Mouse (Mus musculus) hindbrain, embryonic 12.5 days (tissue): ENCODE data around the gene Cnot11. TPM values are rescaled to one million over a fixed set of nuclear protein-coding genes. Genes with fewer than 3 reads are reported as not detected.
"Not testable (repeated sequence)": the region's sequence is repeated elsewhere in the genome, so short reads cannot be mapped to it uniquely, and the experiment has no call there.

ENCODE experiments used
- ATAC-seq: fragments of 200-750 bp; cut with Nextera tagmentation; 2 replicates; pipeline ENCODE4 v1.8.0; 2017; ENCODE audit warnings: moderate TSS enrichment; ENCODE audit not compliant: low FRiP score
- H3K27ac ChIP-seq: fragments of 300-500 bp; sonication (generic); 2 replicates; pipeline ENCODE4 v1.5.1; 2016; ENCODE audit warnings: mild to moderate bottlenecking
- H3K27me3 ChIP-seq: fragments of 300-500 bp; sonication (generic); 2 replicates; pipeline ENCODE4 v1.6.1; 2016; ENCODE audit warnings: mild to moderate bottlenecking
- H3K36me3 ChIP-seq: fragments of 300-500 bp; sonication (generic); 2 replicates; pipeline ENCODE4 v1.6.1; 2016; ENCODE audit warnings: mild to moderate bottlenecking
- H3K4me1 ChIP-seq: fragments of 300-500 bp; sonication (generic); 2 replicates; pipeline ENCODE4 v1.6.1; 2016
- H3K4me2 ChIP-seq: fragments of 300-500 bp; sonication (generic); replicated peaks from 2 replicates; pipeline ENCODE4 v1.6.1; 2016; ENCODE audit warnings: mild to moderate bottlenecking
- H3K4me3 ChIP-seq: fragments of 300-500 bp; sonication (generic); 2 replicates; pipeline ENCODE4 v1.5.1; 2016; ENCODE audit warnings: mild to moderate bottlenecking
- H3K9ac ChIP-seq: fragments of 300-500 bp; sonication (generic); 2 replicates; pipeline ENCODE4 v1.6.1; 2016; ENCODE audit warnings: mild to moderate bottlenecking, moderate library complexity
- H3K9me3 ChIP-seq: fragments of 300-500 bp; sonication (generic); replicated peaks from 2 replicates; pipeline ENCODE4 v1.6.1; 2016; ENCODE audit warnings: mild to moderate bottlenecking
- WGBS: fragments of 180-500 bp; shearing (Covaris S2); methylation state at CpG from one replicate; pipeline ENCODE4 v1.1.7; 2016; 5-methylcytosine and 5-hydroxymethylcytosine counted together
- polyA plus RNA-seq: library from polyadenylated mRNA; unstranded; fragments of >200 nt; fragmentation: Nextera tagmentation; extraction: Ambion mirVana; gene quantifications from 2 replicates; pipeline ENCODE4 v1.2.1, GENCODE M21; 2016

Gene Cnot11
- polyA plus RNA-seq, 1 experiment from 2014 or later: 28.7 TPM

DNA sequence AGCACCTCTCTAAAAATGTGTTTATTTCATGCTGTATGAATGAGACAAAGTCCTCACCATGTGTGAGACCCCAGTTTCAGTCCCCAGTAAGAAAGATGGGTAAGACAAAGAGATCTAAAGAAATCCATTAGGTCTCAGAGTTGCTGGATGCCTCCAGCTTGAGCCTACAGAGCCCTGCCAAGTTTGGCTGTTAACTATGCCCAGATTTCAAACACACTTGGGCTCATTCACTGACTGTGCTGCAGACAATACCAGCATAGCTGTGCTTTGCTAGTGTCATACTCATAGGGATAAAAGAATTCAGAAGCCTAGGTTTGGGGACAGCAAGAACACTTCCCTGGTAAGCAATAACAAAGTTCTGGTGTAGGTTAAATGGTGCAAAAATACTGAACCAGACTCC lies 33.3 kb downstream of the Cnot11 start:
- Histone ChIP-seq H3K4me1 (0 out of 2 replicates have a peak, but pooled peaks cover 2% of the 10 kb centered on the region), H3K36me3 (0 out of 2 replicates have a peak, but pooled peaks cover 4% of the 10 kb centered on the region), H3K4me3 (no peak overlapping the region), H3K27me3 (no peaks in the 10 kb centered on the region), H3K9ac (no peak overlapping the region), H3K9me3 (no peaks in the 10 kb centered on the region), H3K4me2 (no peak overlapping the region), H3K27ac (no peak overlapping the region)
- ATAC-seq: no peak

DNA sequence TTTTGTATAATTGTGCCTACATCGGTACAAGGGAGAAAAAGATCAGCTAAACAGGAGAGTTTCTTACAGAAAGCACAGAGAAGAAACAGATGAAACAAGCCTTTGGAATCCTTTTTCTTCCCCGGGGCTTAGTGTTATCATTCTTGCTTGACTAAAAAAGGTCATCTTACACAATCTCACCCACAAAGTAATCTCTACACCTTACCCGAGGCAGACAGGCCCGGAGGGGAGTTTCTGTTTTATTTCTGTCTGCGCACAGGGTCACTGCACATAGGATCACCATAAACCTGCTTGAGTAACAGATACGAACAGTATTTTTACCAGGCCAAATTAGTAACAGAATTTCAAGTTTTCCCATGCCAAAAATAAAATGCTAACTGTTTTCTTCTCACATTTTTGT lies 36.9 kb downstream of the Cnot11 start:
- no peak overlapping the region for H3K9ac ChIP-seq
- no peak overlapping the region for H3K4me2 ChIP-seq
- 0 out of 2 replicates have a peak, but pooled peaks cover 4% of the 10 kb centered on the region for H3K36me3 ChIP-seq
- no peak overlapping the region for H3K27ac ChIP-seq
- peaks cover 21% of the 10 kb centered on the region for H3K4me1 ChIP-seq
- no peak overlapping the region for H3K4me3 ChIP-seq
- 78% methylated on average over 6 of the region's 6 CpGs for WGBS
- no peak for ATAC-seq
- H3K27me3 ChIP-seq: no peaks in the 10 kb centered on the region
- no peaks in the 10 kb centered on the region for H3K9me3 ChIP-seq

DNA sequence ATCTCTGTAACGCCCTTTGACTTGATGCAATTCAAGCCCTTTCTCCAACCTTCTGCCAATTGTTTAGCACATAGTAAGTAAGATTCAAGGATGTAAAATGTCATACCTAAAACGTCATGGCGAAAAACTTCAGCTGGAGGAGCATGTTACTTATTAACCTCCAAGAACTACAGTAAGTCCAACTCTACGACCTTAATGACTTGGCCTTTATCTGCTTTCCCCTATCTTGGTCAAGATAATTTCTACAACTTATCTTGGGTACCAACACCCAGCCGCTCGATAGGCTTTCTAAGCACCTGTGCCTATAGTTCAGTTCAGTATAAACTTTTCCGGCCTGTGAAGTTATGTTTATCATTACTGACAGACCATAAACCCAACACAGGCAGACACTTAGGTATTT lies 39.1 kb downstream of the Cnot11 start:
- 91% methylated on average over 7 of the region's 7 CpGs for WGBS
- Histone ChIP-seq H3K9me3 (no peaks in the 10 kb centered on the region), H3K4me1 (peaks cover 21% of the 10 kb centered on the region), H3K27me3 (no peaks in the 10 kb centered on the region), H3K36me3 (0 out of 2 replicates have a peak, but pooled peaks cover 4% of the 10 kb centered on the region), H3K27ac (no peak overlapping the region), H3K4me3 (no peak overlapping the region), H3K4me2 (no peak overlapping the region), H3K9ac (no peak overlapping the region)
- ATAC-seq: no peak

DNA sequence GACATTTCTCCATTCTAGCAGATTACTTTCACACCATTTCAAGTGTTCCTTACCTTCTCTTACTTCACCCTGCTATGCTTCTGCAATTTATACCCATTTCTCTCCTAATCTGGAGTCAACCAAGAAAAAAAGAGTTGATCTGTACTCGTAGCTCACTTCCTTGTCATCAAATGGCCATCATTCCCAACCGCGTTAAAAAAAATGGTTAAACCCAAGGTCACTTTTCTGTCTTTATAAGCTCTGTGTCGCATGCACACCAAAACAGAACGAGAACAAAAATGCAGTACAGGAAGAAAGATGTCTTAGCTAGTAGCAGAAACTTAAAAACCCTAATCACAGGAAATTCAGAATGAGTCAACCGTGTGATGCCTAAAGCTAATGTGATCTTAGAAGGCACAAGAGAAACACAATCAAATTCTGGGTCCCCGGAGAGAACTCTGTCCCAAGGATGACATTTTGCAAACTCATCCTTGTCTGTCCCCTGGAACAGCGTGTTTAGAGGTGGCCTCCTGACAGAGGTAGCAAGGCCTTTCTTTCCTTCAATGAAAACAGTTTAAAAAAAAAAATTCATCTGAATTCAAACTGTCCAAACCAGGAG lies 41.1 kb downstream of the Cnot11 start:
- Histone ChIP-seq H3K36me3 (no peaks in the 10 kb centered on the region), H3K4me1 (peaks cover 21% of the 10 kb centered on the region), H3K9ac (peak overlapping the region; percentile 94), H3K9me3 (no peaks in the 10 kb centered on the region), H3K4me3 (peak overlapping the region; percentile 88), H3K27ac (peak overlapping the region; percentile 98), H3K27me3 (no peaks in the 10 kb centered on the region), H3K4me2 (peak overlapping the region; percentile 67)
- no peak for ATAC-seq
- 20% methylated on average over 8 of the region's 8 CpGs for WGBS

DNA sequence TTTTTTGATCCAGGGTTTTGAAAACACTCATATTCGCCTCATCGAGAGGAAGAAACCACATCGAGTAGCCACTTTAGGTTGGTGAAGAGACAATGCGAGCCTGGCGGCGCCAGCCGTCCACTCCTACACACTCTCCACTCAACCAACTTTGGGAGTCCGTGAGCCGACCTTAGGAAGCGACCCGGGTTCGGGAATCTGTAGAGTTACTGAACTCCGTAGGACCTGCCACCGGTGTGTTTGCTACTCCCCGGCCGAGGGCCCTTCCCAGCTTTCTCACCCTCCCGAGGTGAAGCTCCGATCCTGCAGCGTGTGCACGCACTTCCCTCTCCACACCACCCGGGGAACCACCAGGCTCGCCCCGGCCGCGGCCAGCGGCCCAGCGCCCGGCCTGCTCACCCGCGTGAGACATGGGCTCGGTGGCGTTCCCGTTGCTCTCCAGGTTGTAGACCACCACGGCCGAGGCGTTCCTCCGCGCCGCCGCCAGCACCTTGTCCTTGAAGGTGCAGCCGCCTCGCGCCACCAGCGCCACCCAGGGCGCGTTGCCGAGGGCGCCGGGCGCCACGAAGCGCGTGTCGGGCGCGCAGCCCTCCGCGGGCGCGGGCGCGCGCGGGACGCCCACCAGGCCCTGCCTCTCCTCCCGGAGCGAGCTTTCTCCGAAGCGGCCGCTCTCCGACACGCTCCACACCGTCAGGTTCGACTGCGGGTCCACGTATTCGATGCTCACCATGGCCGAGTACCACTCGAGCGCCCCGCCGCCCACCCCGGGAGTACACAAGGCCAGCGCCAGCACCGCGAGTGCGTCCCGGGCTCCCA lies 41.8 kb downstream of the Cnot11 start:
- no peaks in the 10 kb centered on the region for H3K36me3 ChIP-seq
- ATAC-seq: peak; percentile 90
- no peaks in the 10 kb centered on the region for H3K9me3 ChIP-seq
- H3K4me3 ChIP-seq: peak overlapping the region; percentile 88
- H3K4me2 ChIP-seq: peak overlapping the region; percentile 67
- WGBS: under 1% methylated on average over 88 of the region's 88 CpGs
- H3K27ac ChIP-seq: peak overlapping the region; percentile 98
- peaks cover 19% of the 10 kb centered on the region for H3K4me1 ChIP-seq
- H3K9ac ChIP-seq: peak overlapping the region; percentile 94
- no peaks in the 10 kb centered on the region for H3K27me3 ChIP-seq

DNA sequence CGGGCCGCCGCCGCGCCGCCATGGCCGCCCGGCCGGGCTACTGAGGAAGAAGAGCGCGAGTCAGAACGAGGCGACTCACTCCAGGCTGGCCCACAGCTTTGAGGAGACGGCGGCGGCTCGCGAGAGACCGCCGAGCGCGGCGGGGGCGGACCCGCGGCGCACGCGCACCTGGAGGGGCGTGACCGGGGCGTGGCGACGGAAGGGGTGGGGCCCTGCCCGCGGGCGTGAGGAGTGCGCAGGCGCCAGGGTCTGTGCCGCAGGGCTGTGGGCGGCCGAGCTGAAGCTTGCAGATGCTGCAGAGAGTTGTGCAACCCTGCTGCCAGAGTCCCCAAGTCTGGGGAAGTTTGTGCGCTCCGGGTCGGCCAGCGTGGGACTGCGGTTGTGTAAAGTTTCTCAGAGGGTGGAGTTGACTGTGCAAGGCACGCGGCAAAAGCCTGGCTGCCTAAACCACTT lies 42.5 kb downstream of the Cnot11 start, which contains the start of gene Rnf149:
Gene Rnf149 (minus strand): TSS at position 153 of the 453 bp plus-strand sequence.
- WGBS: under 1% methylated on average over 49 of the region's 49 CpGs
- ATAC-seq: peak; percentile 96
- Histone ChIP-seq H3K36me3 (no peaks in the 10 kb centered on the region), H3K9ac (peak within 1 kb of the TSS; percentile 94), H3K27me3 (no peaks in the 10 kb centered on the region), H3K4me2 (peak within 1 kb of the TSS; percentile 67), H3K4me1 (peaks cover 18% of the 10 kb centered on the region), H3K9me3 (no peaks in the 10 kb centered on the region), H3K27ac (peak within 1 kb of the TSS; percentile 98), H3K4me3 (peak within 1 kb of the TSS; percentile 88)

DNA sequence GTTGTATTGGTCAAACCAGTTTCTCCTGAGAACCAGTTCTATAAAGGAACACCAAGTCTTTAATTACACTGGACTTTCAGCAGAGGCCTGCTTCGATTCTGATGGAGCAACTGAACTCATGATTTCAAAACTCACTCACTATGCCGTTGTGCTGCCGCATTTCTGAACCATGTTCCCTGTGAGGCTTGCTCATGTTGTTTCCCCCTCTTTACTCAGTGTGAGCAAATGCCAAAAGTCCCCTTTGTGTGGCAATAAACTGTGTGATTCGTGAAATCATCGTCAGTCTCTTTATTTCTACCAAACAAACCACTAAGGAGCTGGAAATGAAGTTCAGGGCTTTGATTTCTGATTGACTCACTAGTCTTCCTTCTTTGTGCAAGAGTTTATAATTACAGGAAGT lies 43.7 kb downstream of the Cnot11 start:
- Histone ChIP-seq H3K4me2 (no peak overlapping the region), H3K27ac (no peak overlapping the region), H3K9ac (no peak overlapping the region), H3K4me1 (peaks cover 18% of the 10 kb centered on the region), H3K4me3 (no peak overlapping the region), H3K27me3 (no peaks in the 10 kb centered on the region), H3K36me3 (no peaks in the 10 kb centered on the region), H3K9me3 (no peaks in the 10 kb centered on the region)
- 88% methylated on average over 5 of the region's 5 CpGs for WGBS
- ATAC-seq: no peak

DNA sequence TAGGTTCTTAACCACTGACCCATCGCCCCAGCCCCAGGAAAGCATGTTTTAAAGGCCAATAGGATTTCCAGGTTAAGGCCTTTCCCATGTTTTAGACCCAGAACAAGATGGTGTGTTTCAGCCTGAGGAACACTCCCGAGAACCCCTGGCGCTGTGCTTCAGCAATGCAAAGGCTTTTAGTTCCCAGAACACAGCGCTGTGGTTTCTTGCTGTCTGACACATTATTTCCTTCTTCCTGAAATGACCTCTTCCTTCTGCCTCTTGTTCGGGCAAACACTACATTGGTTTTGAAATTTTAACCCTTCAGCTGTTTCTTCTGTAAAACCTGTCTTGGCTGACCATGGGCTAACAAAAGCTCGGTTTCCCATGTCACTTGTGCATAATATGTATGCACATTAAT lies 44.3 kb downstream of the Cnot11 start:
- 86% methylated on average over 6 of the region's 6 CpGs for WGBS
- no peak for ATAC-seq
- no peak overlapping the region for H3K9ac ChIP-seq
- H3K4me1 ChIP-seq: peaks cover 17% of the 10 kb centered on the region
- no peak overlapping the region for H3K4me2 ChIP-seq
- no peak overlapping the region for H3K27ac ChIP-seq
- no peak overlapping the region for H3K4me3 ChIP-seq
- H3K9me3 ChIP-seq: no peaks in the 10 kb centered on the region
- H3K36me3 ChIP-seq: no peaks in the 10 kb centered on the region
- no peaks in the 10 kb centered on the region for H3K27me3 ChIP-seq

DNA sequence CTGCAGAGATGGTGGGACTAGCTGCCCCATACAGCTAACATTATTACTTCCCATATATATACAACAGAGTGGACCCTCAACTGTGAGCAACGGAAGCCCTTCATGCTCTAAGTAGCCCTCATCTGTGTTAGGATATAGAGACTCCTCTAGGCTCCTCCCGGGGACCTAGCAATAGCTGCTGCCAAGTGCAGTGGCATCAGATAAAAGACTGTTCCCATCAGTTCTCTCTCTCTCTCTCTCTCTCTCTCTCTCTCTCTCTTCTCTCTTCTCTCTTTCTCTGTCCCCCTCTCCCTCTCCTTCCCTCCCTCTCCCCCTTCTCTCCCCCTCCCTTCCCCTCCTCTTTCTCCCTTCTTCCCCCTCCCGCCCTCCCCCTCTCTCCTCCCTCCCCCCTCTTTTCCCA lies 46.4 kb downstream of the Cnot11 start:
- Histone ChIP-seq H3K4me3 (no peak overlapping the region), H3K27ac (no peak overlapping the region), H3K27me3 (no peaks in the 10 kb centered on the region), H3K9me3 (no peaks in the 10 kb centered on the region), H3K4me1 (no peaks in the 10 kb centered on the region; the same call in 1 of the 2 replicates), H3K36me3 (no peaks in the 10 kb centered on the region), H3K9ac (no peak overlapping the region), H3K4me2 (no peak overlapping the region)
- WGBS: 91% methylated on average over 2 of the region's 3 CpGs
- no peak for ATAC-seq

DNA sequence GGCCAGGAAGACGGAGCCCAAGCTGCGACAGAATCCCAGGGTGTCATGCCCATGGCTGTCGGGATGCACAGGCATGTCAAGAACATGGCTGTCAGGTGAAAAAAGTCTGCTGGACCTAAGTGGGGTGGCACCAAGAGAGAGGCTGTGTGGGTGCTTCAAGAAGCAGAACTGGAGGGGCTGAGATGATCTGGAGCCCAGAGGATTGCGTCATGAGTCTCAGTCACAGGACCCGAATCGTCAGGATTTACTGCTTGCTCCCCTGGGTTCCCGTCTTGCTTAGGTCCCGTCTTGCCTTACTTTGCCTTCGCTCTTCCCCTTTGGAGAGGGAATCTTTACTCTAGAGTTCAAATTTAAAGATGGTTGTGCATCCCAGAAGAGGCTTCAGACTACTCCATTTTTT lies 48.4 kb downstream of the Cnot11 start:
- no peak overlapping the region for H3K4me3 ChIP-seq
- no peak overlapping the region for H3K4me2 ChIP-seq
- H3K4me1 ChIP-seq: no peaks in the 10 kb centered on the region
- H3K27ac ChIP-seq: no peak overlapping the region
- H3K9ac ChIP-seq: no peak overlapping the region
- no peaks in the 10 kb centered on the region for H3K27me3 ChIP-seq
- ATAC-seq: no peak
- H3K9me3 ChIP-seq: no peaks in the 10 kb centered on the region
- no peaks in the 10 kb centered on the region for H3K36me3 ChIP-seq
- WGBS: 87% methylated on average over 9 of the region's 9 CpGs

DNA sequence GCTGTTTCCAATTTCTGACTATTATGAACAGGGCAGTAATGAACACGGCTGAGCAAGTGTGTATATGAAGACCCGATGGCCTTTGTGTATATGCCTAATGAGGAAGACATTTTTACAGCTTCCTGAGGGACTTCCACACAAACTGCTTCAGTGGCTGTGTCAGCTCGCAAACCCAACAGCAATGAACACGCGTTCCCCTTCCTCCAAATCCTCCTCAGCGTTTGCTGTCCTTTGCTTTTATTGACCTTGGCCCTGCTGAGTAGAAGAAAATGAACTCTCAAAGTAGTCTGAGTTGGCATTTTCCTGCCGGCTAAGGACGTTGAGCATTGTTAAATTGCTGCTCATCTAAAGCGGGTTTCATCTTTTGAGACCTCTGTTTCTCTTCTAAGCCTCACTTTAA lies 50.6 kb downstream of the Cnot11 start:
- Histone ChIP-seq H3K36me3 (no peaks in the 10 kb centered on the region), H3K4me1 (no peaks in the 10 kb centered on the region), H3K9me3 (no peaks in the 10 kb centered on the region), H3K4me3 (no peak overlapping the region), H3K9ac (no peak overlapping the region), H3K27ac (no peak overlapping the region), H3K4me2 (no peak overlapping the region), H3K27me3 (no peaks in the 10 kb centered on the region)
- no peak for ATAC-seq
- WGBS: 89% methylated on average over 9 of the region's 9 CpGs

DNA sequence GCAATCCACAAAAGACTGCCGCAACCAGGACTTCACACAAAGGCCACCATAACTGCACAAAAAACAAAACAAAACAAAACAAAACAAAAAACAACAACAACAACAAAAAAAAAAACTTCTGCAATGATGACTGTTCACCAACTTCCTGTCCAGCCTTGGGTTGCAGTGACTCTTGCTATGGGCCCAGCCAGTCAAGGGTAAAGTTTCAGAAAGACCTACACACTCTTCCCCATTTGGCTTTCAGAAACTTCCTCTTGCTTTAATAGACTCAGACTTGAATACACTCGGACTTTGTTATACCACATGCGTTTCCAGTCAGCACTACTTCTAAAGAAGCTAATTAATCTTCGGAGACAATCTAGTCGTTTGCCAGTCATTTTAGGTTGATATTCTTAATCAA lies 55.4 kb downstream of the Cnot11 start:
- Histone ChIP-seq H3K36me3 (no peaks in the 10 kb centered on the region), H3K4me3 (no peak overlapping the region), H3K27me3 (no peaks in the 10 kb centered on the region), H3K4me2 (no peak overlapping the region), H3K27ac (no peak overlapping the region), H3K9ac (no peak overlapping the region), H3K4me1 (no peaks in the 10 kb centered on the region), H3K9me3 (no peaks in the 10 kb centered on the region)
- ATAC-seq: no peak
- WGBS: 83% methylated on average over 5 of the region's 5 CpGs

DNA sequence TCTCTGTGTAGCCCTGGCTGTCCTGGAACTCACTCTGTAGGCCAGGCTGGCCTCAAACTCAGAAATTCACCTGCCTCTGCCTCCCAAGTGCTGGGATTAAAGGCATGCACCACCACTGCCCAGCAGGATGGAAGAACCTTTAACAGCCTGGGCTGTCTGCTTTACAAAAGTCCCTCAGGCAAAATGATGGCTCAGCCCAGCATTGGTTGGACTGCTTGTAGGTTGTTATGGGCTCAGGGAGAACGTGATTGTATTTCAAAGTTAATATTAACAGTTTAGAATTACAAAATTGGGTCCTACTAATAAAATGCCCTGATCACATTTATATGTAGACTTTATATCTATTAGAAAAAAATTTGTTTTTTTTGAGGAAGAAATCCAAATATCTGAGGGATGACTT lies 56.8 kb downstream of the Cnot11 start:
- ATAC-seq: not testable (repeated sequence)

More for the DNA sequence above, 56.8 kb downstream of the Cnot11 start:
- not testable (repeated sequence) for H3K36me3 ChIP-seq, H3K4me2 ChIP-seq, H3K9ac ChIP-seq, H3K4me3 ChIP-seq, H3K4me1 ChIP-seq, H3K9me3 ChIP-seq, H3K27me3 ChIP-seq, H3K27ac ChIP-seq
- 79% methylated on average over 1 of the region's 1 CpGs for WGBS
